Mouse (Mus musculus) E14TG2a.4 (cell line): ENCODE data around the gene Plekhg3.

Experiments
- H3K27me3 ChIP-seq: 2 replicates; pipeline ENCODE4 v1.6.1; 2014; ENCODE audit warnings: low read length, control low read depth; ENCODE audit not compliant: insufficient read depth
- H3K36me3 ChIP-seq: 2 replicates; pipeline ENCODE4 v1.6.1; 2014; ENCODE audit warnings: low read length, control low read depth; ENCODE audit not compliant: insufficient read depth
- H3K4me1 ChIP-seq: replicated peaks from 2 replicates; pipeline ENCODE4 v1.6.1; 2014; ENCODE audit warnings: low read depth, low read length, control low read depth
- H3K4me3 ChIP-seq: replicated peaks from 2 replicates; pipeline ENCODE4 v1.5.1; 2014; ENCODE audit warnings: mild to moderate bottlenecking, low read length
- H3K9me3 ChIP-seq: 2 replicates; pipeline ENCODE4 v1.6.1; 2014; ENCODE audit warnings: low read length, control low read depth
- CTCF ChIP-seq: conservative IDR thresholded peaks from 2 replicates; pipeline ENCODE4 v1.5.1; 2014; ENCODE audit warnings: low read length
- NANOG ChIP-seq: IDR thresholded peaks from 2 replicates; pipeline ENCODE4 v1.6.1; 2014; ENCODE audit warnings: borderline replicate concordance, low read length, mixed read lengths
- POU5F1 ChIP-seq: IDR thresholded peaks from 2 replicates; pipeline ENCODE4 v1.6.1; 2014; ENCODE audit warnings: low read length, borderline replicate concordance

Gene Plekhg3

GRCm38 (mm10) chr12:76499276-76499675, 31.4 kb upstream of the Plekhg3 start:
- Histone ChIP-seq H3K36me3 (no peaks in the 10 kb centered on the region), H3K9me3 (no peaks in the 10 kb centered on the region), H3K4me3 (peak overlapping the region; percentile 14; the same call in 1 of the 2 replicates), H3K4me1 (peaks cover 66% of the 10 kb centered on the region), H3K27me3 (peaks cover 18% of the 10 kb centered on the region)
- TF ChIP-seq POU5F1 (no peak), CTCF (no peak), NANOG (no peak)

DNA sequence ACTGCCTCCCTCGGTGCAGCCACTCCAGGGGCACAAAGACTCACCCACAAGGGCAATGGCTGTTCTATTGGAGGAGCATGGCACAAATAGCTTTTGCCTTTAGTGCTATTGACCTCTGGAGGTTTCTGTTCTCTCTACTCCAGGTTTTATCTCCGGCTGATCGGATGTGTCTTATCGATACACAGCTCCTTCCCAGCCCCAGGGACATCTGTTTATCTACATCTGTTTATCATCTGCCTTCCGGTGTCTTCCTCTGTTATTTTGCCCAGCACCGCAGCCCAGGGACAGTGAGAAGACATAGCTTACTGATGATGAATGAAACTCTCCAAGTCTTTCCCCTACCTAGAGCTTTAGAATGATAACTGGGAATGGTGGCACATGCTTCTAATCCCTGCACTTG, 30.6 kb upstream of the Plekhg3 start:
- Histone ChIP-seq H3K4me1 (peaks cover 67% of the 10 kb centered on the region), H3K36me3 (no peaks in the 10 kb centered on the region), H3K4me3 (no peak overlapping the region), H3K9me3 (no peaks in the 10 kb centered on the region), H3K27me3 (peaks cover 16% of the 10 kb centered on the region)
- TF ChIP-seq CTCF: no peak
- TF ChIP-seq NANOG: no peak
- no peak for TF ChIP-seq POU5F1

- no peaks in the 10 kb centered on the region for H3K36me3 ChIP-seq
- H3K4me1 ChIP-seq: peaks cover 64% of the 10 kb centered on the region
- no peaks in the 10 kb centered on the region for H3K9me3 ChIP-seq
- peaks cover 9% of the 10 kb centered on the region for H3K27me3 ChIP-seq
- H3K4me3 ChIP-seq: no peak overlapping the region
- TF ChIP-seq CTCF: no peak
- no peak for TF ChIP-seq POU5F1
- no peak for TF ChIP-seq NANOG
Observed at GRCm38 (mm10) chr12:76500896-76501295, 29.8 kb upstream of the Plekhg3 start.

- TF ChIP-seq POU5F1 (no peak), CTCF (no peak), NANOG (no peak)
- Histone ChIP-seq H3K27me3 (peaks cover 9% of the 10 kb centered on the region), H3K9me3 (no peaks in the 10 kb centered on the region), H3K4me1 (peaks cover 74% of the 10 kb centered on the region), H3K36me3 (no peaks in the 10 kb centered on the region), H3K4me3 (no peak overlapping the region)
Observed at GRCm38 (mm10) chr12:76502981-76503380, 27.7 kb upstream of the Plekhg3 start.

GRCm38 (mm10) chr12:76506522-76506921, 24.2 kb upstream of the Plekhg3 start:
- Histone ChIP-seq H3K4me1 (peaks cover 44% of the 10 kb centered on the region), H3K36me3 (no peaks in the 10 kb centered on the region), H3K27me3 (no peaks in the 10 kb centered on the region), H3K4me3 (no peak overlapping the region), H3K9me3 (no peaks in the 10 kb centered on the region)
- TF ChIP-seq POU5F1 (no peak), CTCF (no peak), NANOG (no peak)

DNA sequence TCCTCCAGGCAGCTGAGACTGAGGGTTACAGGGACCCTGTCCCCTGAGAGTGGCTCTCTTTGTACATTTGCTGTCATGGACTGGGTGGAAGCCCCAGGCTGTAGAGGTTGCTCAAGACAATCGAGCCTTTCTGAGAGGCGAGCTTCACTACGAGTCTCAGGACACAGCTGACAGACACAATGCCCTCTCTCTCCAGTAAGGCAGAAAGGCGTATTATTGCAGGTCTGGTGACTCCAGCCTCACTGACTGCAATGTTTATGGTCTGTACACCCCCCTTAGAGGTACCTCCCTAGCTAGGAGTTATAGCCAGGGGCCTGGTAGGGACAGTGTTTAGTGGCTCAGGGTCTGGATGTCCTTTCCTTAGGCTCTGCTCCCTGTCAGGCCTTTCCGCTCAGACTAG, 22.9 kb upstream of the Plekhg3 start:
- Histone ChIP-seq H3K27me3 (no peaks in the 10 kb centered on the region), H3K36me3 (no peaks in the 10 kb centered on the region), H3K4me1 (peaks cover 31% of the 10 kb centered on the region), H3K9me3 (no peaks in the 10 kb centered on the region), H3K4me3 (no peak overlapping the region)
- TF ChIP-seq NANOG: no peak
- no peak for TF ChIP-seq CTCF
- no peak for TF ChIP-seq POU5F1

DNA sequence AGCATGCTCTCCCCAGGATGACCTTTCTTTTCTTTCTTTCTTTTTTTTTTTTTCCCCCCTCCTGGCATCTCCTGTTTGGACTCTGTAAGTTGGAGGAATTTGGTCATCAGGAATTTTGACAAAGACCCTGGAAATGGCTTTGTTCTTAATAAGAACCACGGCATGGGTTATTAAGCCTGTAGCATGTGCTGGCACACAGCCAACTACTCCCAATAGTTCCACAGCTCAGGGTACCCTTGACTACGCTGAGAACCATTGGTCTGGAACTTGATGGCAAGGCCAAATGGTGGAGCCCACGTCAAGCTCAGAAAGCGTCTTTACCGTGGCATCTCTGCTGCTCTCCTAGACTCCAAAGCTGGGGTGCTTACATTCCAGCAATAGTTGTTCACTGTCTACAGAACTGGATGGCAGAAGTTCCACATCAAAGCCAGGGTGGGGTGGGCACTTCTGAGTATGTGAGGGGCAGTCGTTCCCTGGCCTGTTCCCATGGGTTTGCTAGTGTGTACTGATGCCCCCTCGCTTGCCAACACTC, 21.7 kb upstream of the Plekhg3 start:
- Histone ChIP-seq H3K4me1 (peaks cover 20% of the 10 kb centered on the region), H3K9me3 (no peaks in the 10 kb centered on the region), H3K27me3 (no peaks in the 10 kb centered on the region), H3K36me3 (no peaks in the 10 kb centered on the region), H3K4me3 (no peak overlapping the region)
- no peak for TF ChIP-seq CTCF
- no peak for TF ChIP-seq NANOG
- TF ChIP-seq POU5F1: no peak

DNA sequence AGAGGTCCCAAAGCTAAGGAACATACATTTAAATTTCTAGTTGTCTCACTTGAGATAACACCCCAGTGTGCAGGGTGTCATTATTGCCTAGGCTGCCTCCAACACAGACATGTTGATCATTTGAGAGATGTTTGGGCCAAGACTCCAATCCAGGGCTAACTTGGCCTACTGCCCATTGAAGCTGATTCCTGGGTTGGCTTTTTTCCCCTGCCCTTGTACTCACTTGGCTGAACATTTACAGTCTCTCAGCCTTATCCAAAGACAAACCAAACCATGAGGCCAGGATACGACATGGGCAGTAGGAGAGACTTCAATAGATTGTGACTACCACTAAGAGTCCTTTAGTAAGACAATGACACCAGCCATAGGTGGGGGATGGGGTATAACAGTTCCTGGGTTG, 18.0 kb upstream of the Plekhg3 start:
- H3K4me1 ChIP-seq: peaks cover 4% of the 10 kb centered on the region
- no peaks in the 10 kb centered on the region for H3K36me3 ChIP-seq
- no peaks in the 10 kb centered on the region for H3K9me3 ChIP-seq
- H3K4me3 ChIP-seq: no peak overlapping the region
- 0 out of 2 replicates have a peak, but pooled peaks cover 3% of the 10 kb centered on the region for H3K27me3 ChIP-seq
- TF ChIP-seq CTCF (no peak), POU5F1 (no peak), NANOG (no peak)

DNA sequence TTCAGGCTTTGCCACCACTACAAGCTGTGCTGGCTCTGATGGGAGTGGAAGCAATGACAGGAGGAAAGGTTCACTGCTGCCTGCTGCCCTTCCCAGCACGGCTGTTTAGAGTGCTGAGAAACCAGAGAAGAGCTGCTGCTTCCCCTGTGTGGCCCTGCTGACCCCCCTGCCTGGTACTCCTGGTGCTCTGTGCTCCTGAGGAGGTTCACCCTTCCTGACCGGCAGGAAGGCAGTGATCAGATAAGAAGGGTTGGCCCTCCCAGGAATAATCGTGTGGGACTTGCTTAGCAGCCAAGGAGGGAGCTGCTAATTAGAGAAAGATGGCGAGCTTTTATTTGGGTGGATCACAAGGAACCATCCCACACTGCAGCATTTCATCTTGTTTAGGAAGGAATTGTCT, 15.8 kb upstream of the Plekhg3 start:
- Histone ChIP-seq H3K36me3 (no peaks in the 10 kb centered on the region), H3K9me3 (no peaks in the 10 kb centered on the region), H3K4me1 (peaks cover 3% of the 10 kb centered on the region), H3K4me3 (no peak overlapping the region), H3K27me3 (peaks cover 8% of the 10 kb centered on the region; the same call in 1 of the 2 replicates)
- no peak for TF ChIP-seq NANOG
- TF ChIP-seq POU5F1: no peak
- TF ChIP-seq CTCF: no peak
